Mouse (Mus musculus) C2C12 (cell line): ENCODE data around the gene Pcbd2. TPM values are rescaled to one million over a fixed set of nuclear protein-coding genes. Genes with fewer than 3 reads are reported as not detected.

ENCODE experiments used
- H3K27me3 ChIP-seq: one replicate; pipeline ENCODE4 v1.6.1; 2011; ENCODE audit not compliant: control insufficient read depth, insufficient read depth, insufficient read length
- H3K36me3 ChIP-seq: one replicate; pipeline ENCODE4 v1.6.1; 2011; ENCODE audit not compliant: control insufficient read depth, insufficient read depth
- H3K4me3 ChIP-seq: one replicate; pipeline ENCODE4 v1.5.1; 2011; ENCODE audit warnings: mild to moderate bottlenecking, control low read depth; ENCODE audit not compliant: poor library complexity, insufficient read depth, severe bottlenecking
- H3K79me2 ChIP-seq: one replicate; pipeline ENCODE4 v1.6.1; 2011; ENCODE audit not compliant: control insufficient read depth, insufficient read depth
- H3K79me3 ChIP-seq: one replicate; pipeline ENCODE4 v1.6.1; 2011; ENCODE audit warnings: low read depth, control low read depth
- H3ac ChIP-seq: one replicate; pipeline ENCODE3; 2011; ENCODE audit warnings: low read depth; ENCODE audit not compliant: control insufficient read depth, insufficient read length
- CEBPB ChIP-seq: IDR thresholded peaks from one replicate; pipeline ENCODE4 v1.6.1; 2011; ENCODE audit warnings: low read depth, mild to moderate bottlenecking, control low read depth, moderate library complexity
- CTCF ChIP-seq: IDR thresholded peaks from one replicate; pipeline ENCODE4 v1.5.1; 2011; ENCODE audit not compliant: control insufficient read depth, insufficient read depth, insufficient read length
- FOSL1 ChIP-seq: IDR thresholded peaks from one replicate; pipeline ENCODE4 v1.8.0; 2011; ENCODE audit warnings: mild to moderate bottlenecking, low read length; ENCODE audit not compliant: poor library complexity, insufficient read depth, severe bottlenecking
- MAX ChIP-seq: IDR thresholded peaks from one replicate; pipeline ENCODE4 v1.6.1; 2011; ENCODE audit warnings: mild to moderate bottlenecking, control low read depth
- MYOD1 ChIP-seq: IDR thresholded peaks from one replicate; pipeline ENCODE4 v1.6.1; 2011; ENCODE audit warnings: low read depth; ENCODE audit not compliant: control insufficient read depth, insufficient read length
- MYOG ChIP-seq: IDR thresholded peaks from one replicate; pipeline ENCODE4 v1.6.1; 2011; ENCODE audit not compliant: control insufficient read depth, insufficient read length; ENCODE audit errors: extremely low read depth
- USF1 ChIP-seq: IDR thresholded peaks from one replicate; pipeline ENCODE4 v1.6.1; 2011; ENCODE audit warnings: low read depth, mild to moderate bottlenecking, control low read depth, moderate library complexity
- polyA plus RNA-seq: library from polyadenylated mRNA; unstranded; fragments of >200 nt; fragmentation: generic; extraction: Trizol; gene quantifications from one replicate; pipeline ENCODE4 v1.2.1, GENCODE M21; 2012; ENCODE audit warnings: missing spikeins

Pcbd2 gene
- polyA plus RNA-seq, 1 experiment, result 41.0 TPM

GRCm38 (mm10) chr13:55714501-55715166 is 12.5 kb upstream of the Pcbd2 start, which contains the start of gene Txndc15:
Gene Txndc15, plus strand, starts transcription at chr13:55714650.
- Histone ChIP-seq H3ac (peak within 1 kb of the TSS; percentile 92), H3K27me3 (no peaks in the 10 kb centered on the region)
- no peak for TF ChIP-seq USF1

GRCm38 (mm10) chr13:55715167-55715512 is 12.0 kb upstream of the Pcbd2 start:
- H3K36me3 ChIP-seq, result peaks cover 9% of the 10 kb centered on the region
- peak overlapping the region; percentile 92 for H3ac ChIP-seq
- no peaks in the 10 kb centered on the region for H3K27me3 ChIP-seq
- H3K79me3 ChIP-seq, result peaks cover 4% of the 10 kb centered on the region
- H3K4me3 ChIP-seq, result peak overlapping the region; percentile 84
- peaks cover 25% of the 10 kb centered on the region for H3K79me2 ChIP-seq
- TF ChIP-seq CEBPB, result no peak
- TF ChIP-seq MAX, result no peak
- TF ChIP-seq MYOG, result no peak
- TF ChIP-seq FOSL1, result no peak
- no peak for TF ChIP-seq CTCF
- no peak for TF ChIP-seq USF1
- TF ChIP-seq MYOD1, result no peak

More at GRCm38 (mm10) chr13:55714501-55715166, 12.5 kb upstream of the Pcbd2 start, which contains the start of gene Txndc15:
- Histone ChIP-seq H3K4me3 (peak within 1 kb of the TSS; percentile 84), H3K79me2 (peaks cover 25% of the 10 kb centered on the region), H3K36me3 (peaks cover 9% of the 10 kb centered on the region), H3K79me3 (peaks cover 4% of the 10 kb centered on the region)

- Histone ChIP-seq H3K79me2 (peaks cover 25% of the 10 kb centered on the region), H3K79me3 (peaks cover 4% of the 10 kb centered on the region), H3K36me3 (peaks cover 9% of the 10 kb centered on the region), H3ac (no peak overlapping the region), H3K4me3 (no peak overlapping the region), H3K27me3 (no peaks in the 10 kb centered on the region)
- no peak for TF ChIP-seq MYOG
- TF ChIP-seq CEBPB, result no peak
- no peak for TF ChIP-seq MAX
- TF ChIP-seq USF1, result no peak
- TF ChIP-seq FOSL1, result no peak
- no peak for TF ChIP-seq MYOD1
- no peak for TF ChIP-seq CTCF
Observed at GRCm38 (mm10) chr13:55715908-55716510, 11.2 kb upstream of the Pcbd2 start.

GRCm38 (mm10) chr13:55721516-55721915 is 5.7 kb upstream of the Pcbd2 start:
- H3ac ChIP-seq, result no peak overlapping the region
- H3K27me3 ChIP-seq, result no peaks in the 10 kb centered on the region
- peaks cover 5% of the 10 kb centered on the region for H3K79me2 ChIP-seq
- no peaks in the 10 kb centered on the region for H3K79me3 ChIP-seq
- TF ChIP-seq MYOG (no peak), MYOD1 (no peak), CEBPB (no peak), FOSL1 (no peak), MAX (no peak)
- H3K4me3 ChIP-seq, result no peak overlapping the region
- peaks cover 12% of the 10 kb centered on the region for H3K36me3 ChIP-seq

GRCm38 (mm10) chr13:55721995-55722394 is 5.2 kb upstream of the Pcbd2 start:
- H3K79me2 ChIP-seq, result peaks cover 1% of the 10 kb centered on the region
- no peaks in the 10 kb centered on the region for H3K79me3 ChIP-seq
- no peak overlapping the region for H3ac ChIP-seq
- H3K36me3 ChIP-seq, result peaks cover 12% of the 10 kb centered on the region
- TF ChIP-seq FOSL1 (no peak), USF1 (no peak), CTCF (no peak), MAX (no peak), CEBPB (no peak), MYOD1 (no peak), MYOG (no peak)
- no peak overlapping the region for H3K4me3 ChIP-seq
- no peaks in the 10 kb centered on the region for H3K27me3 ChIP-seq

GRCm38 (mm10) chr13:55726598-55727119 is 509 bp upstream of the Pcbd2 start:
- no peak for TF ChIP-seq MYOG
- no peak for TF ChIP-seq MYOD1
- TF ChIP-seq MAX, result no peak
- no peak for TF ChIP-seq CTCF
- TF ChIP-seq USF1, result no peak
- no peak for TF ChIP-seq CEBPB
- TF ChIP-seq FOSL1, result no peak
- peak overlapping the region; percentile 83 for H3ac ChIP-seq
- peak overlapping the region; percentile 55 for H3K4me3 ChIP-seq
- peaks cover 3% of the 10 kb centered on the region for H3K36me3 ChIP-seq
- no peaks in the 10 kb centered on the region for H3K79me2 ChIP-seq
- no peaks in the 10 kb centered on the region for H3K79me3 ChIP-seq
- H3K27me3 ChIP-seq, result no peaks in the 10 kb centered on the region
